Mouse (Mus musculus): ENCODE data around the gene Ednra.

Ednra gene

DNA sequence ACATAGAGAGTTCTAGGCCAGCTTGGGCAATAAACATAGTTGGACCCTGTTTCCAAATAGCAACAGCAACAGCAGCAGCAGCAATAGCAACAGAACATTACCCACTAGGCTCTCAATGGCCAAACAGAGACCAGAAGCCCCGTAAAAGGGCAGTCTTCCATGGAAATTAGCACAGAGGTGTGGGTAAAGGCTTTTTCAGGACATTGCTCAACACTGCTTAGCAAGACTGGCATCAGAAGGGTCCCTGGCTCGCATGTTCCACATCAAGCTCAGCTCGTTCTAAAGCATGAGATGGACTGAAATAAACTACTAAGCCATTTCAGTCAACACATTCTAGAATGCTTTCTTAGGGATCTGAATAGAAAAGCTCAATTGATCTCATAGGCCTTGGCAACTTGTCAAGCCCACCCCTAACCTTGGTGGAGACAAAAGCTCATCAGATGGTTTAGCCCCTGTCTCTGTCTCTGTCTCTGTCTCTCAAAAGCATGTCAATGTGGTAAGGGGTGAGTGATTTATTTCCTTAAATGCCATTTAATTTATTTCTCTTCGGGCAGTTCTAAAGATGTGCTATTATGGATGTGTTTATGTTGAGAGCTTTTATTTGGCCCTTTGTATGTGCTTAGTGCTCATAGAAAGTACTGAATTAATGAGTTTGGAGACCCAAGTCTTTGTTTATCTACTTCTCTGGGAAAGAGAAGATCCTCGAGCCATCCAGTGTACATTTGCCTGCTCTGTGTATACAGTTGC is 84.0 kb downstream of the Ednra start:
- no peak for DNase-seq (ENCODE audit: low spot score)

DNA sequence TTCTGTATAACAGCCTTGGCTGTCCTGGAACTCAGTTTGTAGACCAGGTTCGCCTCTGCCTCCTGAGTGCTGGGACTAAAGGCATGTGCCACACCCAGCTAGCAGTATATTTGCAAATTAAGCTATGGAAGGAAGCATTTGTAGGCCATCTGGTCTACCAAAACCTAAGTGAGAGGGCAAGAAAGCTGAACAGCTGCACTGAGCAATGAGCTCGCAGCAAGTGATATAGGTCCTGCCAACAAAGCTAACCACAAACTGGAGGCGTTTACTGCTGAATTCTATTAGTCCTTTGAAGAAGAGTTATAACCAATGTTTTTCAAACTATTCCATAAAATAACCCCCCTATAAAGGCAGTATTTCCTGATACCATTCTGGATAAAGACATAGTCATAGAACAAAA is 86.7 kb downstream of the Ednra start:
- DNase-seq (ENCODE audit: low spot score) = no peak

DNA sequence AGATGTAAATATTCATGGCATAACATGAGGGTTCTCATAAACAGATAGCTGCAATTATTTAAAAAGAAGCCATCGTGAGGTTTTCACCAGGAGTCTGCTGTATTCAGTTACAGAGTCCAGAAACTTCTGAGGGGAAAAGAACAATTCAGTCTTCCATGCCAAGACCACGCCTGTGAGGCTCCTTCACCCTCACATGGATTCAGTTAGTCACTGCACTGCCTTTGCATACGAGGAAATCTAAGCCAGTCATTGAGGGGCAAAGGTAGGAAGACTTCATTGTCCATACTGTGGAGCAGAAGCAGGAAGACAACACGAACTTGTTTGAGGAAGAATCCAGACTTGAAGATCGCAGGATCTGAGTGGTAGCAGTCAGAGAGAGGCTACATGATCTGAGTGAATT is 90.2 kb downstream of the Ednra start:
- no peak for DNase-seq (ENCODE audit: low spot score)

DNA sequence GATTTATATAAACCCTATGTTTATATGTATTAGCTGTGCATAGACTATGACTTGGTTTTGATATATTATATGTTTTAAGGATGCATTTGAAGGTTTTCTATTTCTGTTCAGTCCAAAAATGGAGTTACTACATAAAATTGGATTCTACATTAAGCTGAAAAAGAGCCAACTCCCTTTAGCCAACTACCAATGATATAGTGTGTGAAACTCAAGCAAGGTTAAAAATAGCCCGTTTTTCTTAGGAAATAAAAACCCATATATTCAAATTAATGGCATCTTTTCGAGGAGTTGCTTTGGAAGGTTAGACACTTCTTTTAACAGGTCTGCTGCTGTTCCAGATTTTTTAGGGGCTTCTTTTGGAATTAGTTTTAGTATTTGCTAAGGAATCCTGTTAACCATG is 91.1 kb downstream of the Ednra start:
- DNase-seq (ENCODE audit: low spot score) = no peak

DNA sequence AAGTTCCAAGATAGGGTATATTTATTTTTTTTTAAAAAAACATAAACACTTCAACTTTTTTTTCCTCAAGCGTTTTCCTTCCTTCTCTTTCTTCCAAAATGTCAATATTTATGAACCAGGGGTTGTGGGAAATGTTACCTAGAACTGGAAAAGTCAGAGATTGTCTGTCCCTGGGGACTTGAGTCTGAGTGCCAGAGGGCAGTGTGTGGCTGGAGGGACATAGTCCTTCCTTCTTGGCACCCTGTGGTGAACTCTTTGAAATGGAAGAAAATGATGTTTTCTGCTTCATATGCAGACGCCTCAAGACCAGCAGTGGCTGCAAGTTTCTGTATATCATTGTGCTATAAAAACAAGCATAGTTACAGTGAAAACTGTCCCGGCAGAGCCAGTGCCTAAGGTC is 93.6 kb downstream of the Ednra start:
- no peak for DNase-seq (ENCODE audit: low spot score)

DNA sequence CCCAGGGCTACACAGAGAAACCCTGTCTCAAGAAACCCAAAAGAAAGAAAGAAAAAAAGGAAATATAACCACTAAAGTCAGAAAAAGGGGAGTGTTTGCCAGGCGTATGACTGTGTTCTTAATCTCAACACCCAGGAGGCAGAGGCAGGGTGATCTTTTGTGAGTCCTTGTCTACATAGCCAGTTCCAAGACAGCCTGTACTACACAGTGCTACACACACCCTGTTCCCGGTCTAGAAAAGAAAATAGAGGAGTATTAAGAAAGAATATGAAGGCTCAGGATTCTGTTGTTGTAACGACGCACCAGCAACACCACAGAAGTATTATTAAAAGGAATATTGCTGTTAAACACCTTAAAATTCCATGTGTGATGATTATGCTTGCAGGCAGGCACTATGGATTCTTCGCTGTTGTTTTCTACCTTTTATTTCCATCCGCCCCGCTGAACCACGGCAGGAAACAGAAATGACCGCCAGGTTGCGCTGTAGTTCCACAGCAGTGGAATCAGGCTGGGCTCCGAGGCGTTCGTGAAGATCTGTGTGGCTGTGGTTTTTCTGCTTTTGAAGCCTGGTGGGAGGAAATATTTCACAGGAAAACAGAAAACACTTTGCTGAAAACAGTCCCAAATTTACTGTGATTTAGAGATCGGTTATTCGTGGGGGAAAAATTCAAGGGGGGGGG is 94.3 kb downstream of the Ednra start:
- peak; percentile 38 for DNase-seq (ENCODE audit: low spot score)

DNA sequence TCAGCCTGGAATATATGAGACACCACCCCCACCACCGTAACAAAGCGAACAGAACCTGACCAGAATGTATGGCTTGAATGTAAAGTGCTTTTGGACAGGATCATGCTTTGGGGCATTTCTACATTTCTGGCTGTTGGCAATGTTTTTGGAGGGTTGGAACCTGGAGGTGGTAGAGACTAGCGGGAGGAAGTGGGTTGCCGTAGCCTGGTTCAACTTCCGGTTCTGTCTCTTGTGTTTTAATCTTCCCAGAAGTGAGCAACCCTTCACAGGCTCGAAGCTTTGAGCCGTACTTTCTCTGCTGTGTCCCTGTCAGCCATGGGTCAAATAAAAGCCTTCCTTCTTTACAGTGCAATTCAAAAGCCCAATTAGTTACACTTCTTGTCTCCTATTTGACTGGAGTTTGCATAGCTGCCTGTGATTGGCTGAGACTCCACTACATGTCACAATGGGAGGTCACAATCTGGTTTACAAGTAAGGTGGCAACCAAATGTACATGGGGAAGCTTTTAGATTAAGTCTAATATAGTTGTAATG is 100.5 kb downstream of the Ednra start:
- DNase-seq (ENCODE audit: low spot score) = no peak

DNA sequence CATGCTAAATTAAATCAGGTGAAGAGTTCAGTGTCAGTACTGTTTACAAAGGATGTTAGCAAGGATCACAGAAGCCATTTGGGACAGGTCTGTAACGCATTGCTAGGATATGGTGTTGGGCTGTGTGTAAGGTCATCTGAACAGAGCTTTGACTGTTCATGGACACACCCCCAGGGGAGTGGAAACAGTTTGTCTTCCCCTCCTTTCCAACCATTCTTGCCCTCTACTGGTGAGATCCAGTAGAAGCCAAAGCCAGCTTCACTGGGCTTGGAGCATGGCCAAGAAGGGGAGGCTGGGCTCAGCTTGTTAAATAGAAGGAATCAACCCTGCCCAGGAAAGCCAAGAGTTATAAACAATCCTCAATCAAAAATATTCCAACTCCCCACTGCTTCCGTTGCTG is 106.3 kb downstream of the Ednra start:
- peak; percentile 3 for DNase-seq (ENCODE audit: low spot score)

Measured in c-Kit-positive CD71-positive TER-119-positive erythroid progenitor cells, embryonic 14.5 days (primary cell).